Mouse (Mus musculus) urinary bladder, postnatal 14 days (tissue): ENCODE measurements around the gene Ces3a.
"Not testable (repeated sequence)": the region's sequence is repeated elsewhere in the genome, so short reads cannot be mapped to it uniquely, and the experiment has no call there.

Experiments
- DNase-seq: peaks from one replicate; pipeline ENCODE4 v3.0.0; 2021; ENCODE audit warnings: low spot score

Gene Ces3a

DNA sequence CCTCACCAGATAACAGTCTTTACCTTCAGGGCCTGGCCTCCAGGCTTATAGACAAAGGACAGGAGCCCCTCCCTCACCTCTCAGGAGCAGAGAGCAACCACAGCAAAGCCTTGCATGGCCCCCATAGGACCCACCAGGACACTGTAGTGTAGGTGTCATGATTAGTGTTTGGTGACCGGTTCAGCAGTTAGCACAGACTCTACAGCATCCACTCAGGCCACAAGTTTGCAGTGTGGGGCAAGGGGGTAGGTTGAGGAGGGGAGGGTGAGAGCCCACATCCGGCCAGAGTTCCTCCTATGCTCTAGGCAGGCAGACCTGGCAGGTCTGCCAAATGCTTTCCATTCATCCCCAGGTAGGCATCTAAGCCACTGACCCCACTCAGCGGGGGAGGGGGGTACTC is 45.6 kb downstream of the Ces3a start:
- no peak for DNase-seq

- DNase-seq = not testable (repeated sequence)
Observed at GRCm38 (mm10) chr8:105102101-105102785, 53.8 kb downstream of the Ces3a start.

DNA sequence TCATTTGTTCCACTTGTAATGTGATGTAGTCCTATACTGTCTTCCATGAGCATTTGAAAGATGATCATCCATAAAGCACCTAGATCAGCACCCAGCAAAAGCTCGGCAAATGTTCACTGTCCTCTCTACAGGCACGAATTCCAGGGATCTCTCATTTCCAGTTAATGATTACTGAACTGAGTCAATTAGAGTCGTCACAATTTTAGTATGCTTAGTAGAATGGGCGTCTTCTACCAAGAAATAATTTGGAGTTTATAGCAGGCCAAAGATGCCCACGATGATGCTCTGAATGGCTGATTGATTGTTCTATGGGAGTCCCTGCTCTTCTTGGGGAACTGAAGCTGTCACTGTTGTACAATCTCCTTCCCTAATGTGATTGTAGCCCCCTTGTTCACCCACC is 55.3 kb downstream of the Ces3a start:
- not testable (repeated sequence) for DNase-seq

- no peak for DNase-seq
Observed at GRCm38 (mm10) chr8:105104220-105104619, 55.8 kb downstream of the Ces3a start.
